Mouse (Mus musculus) neutrophil, adult 65 days (primary cell): Measurements from ENCODE around the gene Olfr1111. TPM values are rescaled to one million over a fixed set of nuclear protein-coding genes. Genes with fewer than 3 reads are reported as not detected.

Experiments used
- total RNA-seq: library from RNA; stranded (reverse); gene quantifications from 2 replicates; pipeline ENCODE4 v1.2.4, GENCODE M21; 2023

Gene Olfr1111
- total RNA-seq = not detected in 2 replicates

DNA sequence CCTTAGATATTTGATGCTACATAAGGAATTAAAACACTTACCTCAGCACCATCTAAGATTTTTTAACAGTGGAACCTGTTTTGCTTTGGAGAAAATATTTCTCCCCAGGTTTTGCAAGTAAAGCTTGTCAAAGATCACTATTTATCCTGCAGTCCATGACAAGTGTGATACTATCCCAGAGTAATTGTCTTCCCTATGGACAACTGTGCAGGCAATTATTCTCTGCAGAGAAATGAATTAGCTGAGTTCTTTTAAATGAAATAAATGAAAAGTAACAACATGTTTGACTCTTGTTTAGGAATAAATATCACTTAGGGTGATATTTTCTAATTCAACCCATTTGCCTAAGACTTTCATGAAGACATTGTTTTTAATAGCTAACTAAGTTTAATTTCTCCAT is at the start of gene Olfr1111:
TSS of gene Olfr1111 (minus strand) at position 101 of the 400 bp plus-strand sequence.

DNA sequence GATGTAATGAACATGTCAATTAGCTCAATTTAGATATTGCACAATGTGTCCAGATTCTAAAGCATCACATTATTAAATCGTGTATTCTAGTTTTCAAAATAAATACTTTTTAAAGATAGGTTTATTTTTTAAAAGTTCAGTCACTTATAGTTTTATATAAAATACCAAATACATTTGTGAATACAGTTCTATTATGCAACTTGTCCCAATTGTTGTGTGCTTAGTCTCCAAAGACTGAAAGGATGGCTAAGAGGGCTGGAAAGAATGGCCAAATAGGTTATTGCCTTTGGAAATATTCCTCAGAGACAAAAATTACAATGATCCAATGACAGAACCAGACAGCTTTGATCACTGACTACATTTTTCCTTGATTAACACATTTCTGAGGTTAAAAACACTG is 35.1 kb upstream of the Olfr1111 start, which contains the start of gene Olfr1112:
TSS of gene Olfr1112 (plus strand) at position 301 of the 400 bp plus-strand sequence.

GRCm38 (mm10) chr2:87140200-87140599 is 12.2 kb downstream of the Olfr1111 start, which contains the start of gene Olfr1110:
Gene Olfr1110 (minus strand): TSS chr2:87140300.

GRCm38 (mm10) chr2:87114467-87114866 is 38.0 kb downstream of the Olfr1111 start, which contains the start of gene Olfr259:
Gene Olfr259 (minus strand): TSS chr2:87114567.

Other genes with a start within 250 kb of the Olfr1111 start
- gene Olfr1098, start 228.1 kb downstream of the Olfr1111 start, total RNA-seq = not detected in 2 replicates
- gene Olfr1099, start 191.9 kb downstream of the Olfr1111 start, total RNA-seq = not detected in 2 replicates
- gene Olfr1100, start 172.7 kb downstream of the Olfr1111 start, total RNA-seq = not detected in 2 replicates
- not detected in 2 replicates for gene Olfr1101, start 161.4 kb downstream of the Olfr1111 start, total RNA-seq
- gene Olfr1102, start 154.2 kb downstream of the Olfr1111 start, total RNA-seq = not detected in 2 replicates
- gene Olfr1104, start 125.5 kb downstream of the Olfr1111 start, total RNA-seq = not detected in 2 replicates
- not detected in 2 replicates for gene Olfr1105, start 116.1 kb downstream of the Olfr1111 start, total RNA-seq
- not detected in 2 replicates for gene Olfr1106, start 100.4 kb downstream of the Olfr1111 start, total RNA-seq
- gene Olfr1107, start 76.8 kb downstream of the Olfr1111 start, total RNA-seq = not detected in 2 replicates
- gene Olfr1109, start 56.6 kb downstream of the Olfr1111 start, total RNA-seq = not detected in 2 replicates
- gene Olfr259, start 38.1 kb downstream of the Olfr1111 start, total RNA-seq = not detected in 2 replicates
- not detected in 2 replicates for gene Olfr1110, start 12.3 kb downstream of the Olfr1111 start, total RNA-seq
- not detected in 2 replicates for gene Olfr1112, start 35.2 kb upstream of the Olfr1111 start, total RNA-seq
- gene Olfr1113, start 56.3 kb upstream of the Olfr1111 start, total RNA-seq = not detected in 2 replicates
- gene Olfr1115, start 95.4 kb upstream of the Olfr1111 start, total RNA-seq = not detected in 2 replicates
- not detected in 2 replicates for gene Olfr1116, start 114.9 kb upstream of the Olfr1111 start, total RNA-seq
- gene Olfr1118, start 155.0 kb upstream of the Olfr1111 start, total RNA-seq = not detected in 2 replicates
- not detected in 2 replicates for gene Olfr1120, start 202.2 kb upstream of the Olfr1111 start, total RNA-seq
- gene Olfr1121, start 217.3 kb upstream of the Olfr1111 start, total RNA-seq = not detected in 2 replicates
- gene Olfr1122, start 233.2 kb upstream of the Olfr1111 start, total RNA-seq = 0.07 TPM in 1 of 2 replicates, not detected in the other